Mouse (Mus musculus): Measurements from ENCODE around the gene Mogat1. TPM values are rescaled to one million over a fixed set of nuclear protein-coding genes. Genes with fewer than 3 reads are reported as not detected.
"Not testable (repeated sequence)": the region's sequence is repeated elsewhere in the genome, so short reads cannot be mapped to it uniquely, and the experiment has no call there.

Mogat1 gene
- total RNA-seq, 2 experiments from 2014 or later, result not detected

- ATAC-seq (replicated peaks; ENCODE audit: poor library complexity), result peak; percentile 76
These were observed 25.7 kb downstream of the Mogat1 start for GRCm38 (mm10) chr1:78536310-78537164.

- ATAC-seq (replicated peaks; ENCODE audit: poor library complexity), result peak; percentile 94
These were observed 26.8 kb downstream of the Mogat1 start for GRCm38 (mm10) chr1:78537494-78538010.

DNA sequence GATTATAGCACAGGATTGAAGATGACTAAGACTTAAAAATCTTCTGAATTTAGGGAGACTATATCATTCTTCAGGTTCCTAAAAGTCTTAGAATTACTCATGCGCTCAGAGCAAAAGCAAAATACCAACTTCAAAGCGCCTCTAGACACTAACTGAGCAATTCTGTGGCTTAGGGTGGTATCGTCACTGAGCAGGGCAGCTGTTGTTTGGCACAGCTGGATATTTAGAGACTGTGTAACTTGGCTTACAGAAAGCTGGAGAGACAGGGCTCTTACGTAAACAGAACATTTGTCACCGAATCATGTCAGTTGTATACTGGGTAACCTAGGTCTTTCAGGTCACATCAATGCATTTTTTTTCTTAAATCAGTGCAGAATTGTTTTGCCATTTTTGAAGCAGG lies 27.6 kb downstream of the Mogat1 start:
- ATAC-seq (replicated peaks; ENCODE audit: poor library complexity), result no peak

GRCm38 (mm10) chr1:78539166-78539565 lies 28.4 kb downstream of the Mogat1 start:
- ATAC-seq (replicated peaks; ENCODE audit: poor library complexity), result no peak

GRCm38 (mm10) chr1:78543631-78544030 lies 32.8 kb downstream of the Mogat1 start:
- not testable (repeated sequence) for ATAC-seq (replicated peaks; ENCODE audit: poor library complexity)

GRCm38 (mm10) chr1:78546258-78546657 lies 35.5 kb downstream of the Mogat1 start:
- ATAC-seq (replicated peaks; ENCODE audit: poor library complexity), result no peak

- ATAC-seq (replicated peaks; ENCODE audit: poor library complexity), result no peak
These were observed 38.2 kb downstream of the Mogat1 start for GRCm38 (mm10) chr1:78548961-78549360.

GRCm38 (mm10) chr1:78554012-78554666 lies 43.3 kb downstream of the Mogat1 start:
- ATAC-seq (replicated peaks; ENCODE audit: poor library complexity), result 0 out of 2 replicates have a peak, but pooled peaks have one; percentile 42

GRCm38 (mm10) chr1:78566963-78567362 lies 56.2 kb downstream of the Mogat1 start:
- no peak for ATAC-seq (replicated peaks; ENCODE audit: poor library complexity)

DNA sequence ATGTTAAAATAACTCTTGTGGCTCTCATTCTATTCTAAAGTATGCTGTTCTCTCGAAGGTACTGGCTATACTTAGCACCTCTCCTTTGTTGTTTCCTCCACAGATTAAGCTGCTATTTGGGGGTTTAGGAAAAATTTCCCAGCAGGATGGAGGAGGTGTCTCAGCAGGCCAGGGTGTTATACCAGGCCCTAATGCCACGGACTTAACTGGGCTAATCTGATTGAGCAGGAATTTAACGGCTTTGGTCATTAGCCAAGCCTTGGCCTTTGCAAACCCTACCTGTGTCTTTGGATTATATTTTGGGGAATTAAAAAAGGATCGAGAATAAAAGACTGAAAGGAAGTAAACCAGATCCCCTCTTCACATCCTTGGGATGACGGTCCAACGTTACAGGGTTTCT lies 56.6 kb downstream of the Mogat1 start:
- no peak for ATAC-seq (replicated peaks; ENCODE audit: poor library complexity)

DNA sequence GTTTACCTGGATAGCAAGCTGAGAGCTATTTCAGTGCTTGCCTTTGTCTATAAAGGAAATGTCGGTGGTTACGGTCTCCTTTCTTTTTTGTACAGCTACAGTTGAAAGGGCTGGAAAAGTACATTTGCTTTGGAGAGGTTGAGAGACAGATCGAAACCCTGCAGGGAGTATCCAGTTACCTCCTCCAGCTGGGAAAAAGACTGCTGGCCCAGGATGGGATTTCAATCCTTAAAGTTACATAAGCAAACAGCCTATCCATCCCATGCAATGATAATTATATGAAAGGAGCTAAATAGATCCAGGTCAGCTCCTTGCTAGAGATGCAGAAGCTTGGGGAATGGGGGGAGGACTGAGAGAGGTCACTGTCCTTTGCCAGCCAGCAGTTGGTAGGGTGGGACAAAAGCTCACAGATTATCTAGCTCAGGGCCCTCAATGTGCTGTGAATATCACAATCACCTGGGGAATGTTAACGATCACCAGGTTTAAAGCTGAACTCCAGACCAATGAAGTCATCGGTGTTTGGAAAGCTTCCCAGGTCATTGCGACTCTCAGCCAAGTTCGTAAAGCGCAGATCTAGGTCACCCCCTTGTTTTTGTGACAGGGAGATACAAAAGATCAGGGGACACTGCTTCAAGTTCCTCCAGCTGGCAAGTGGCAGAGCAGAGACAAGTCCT lies 57.2 kb downstream of the Mogat1 start:
- no peak for ATAC-seq (replicated peaks; ENCODE audit: poor library complexity)

GRCm38 (mm10) chr1:78569617-78570016 lies 58.8 kb downstream of the Mogat1 start:
- ATAC-seq (replicated peaks; ENCODE audit: poor library complexity), result no peak

DNA sequence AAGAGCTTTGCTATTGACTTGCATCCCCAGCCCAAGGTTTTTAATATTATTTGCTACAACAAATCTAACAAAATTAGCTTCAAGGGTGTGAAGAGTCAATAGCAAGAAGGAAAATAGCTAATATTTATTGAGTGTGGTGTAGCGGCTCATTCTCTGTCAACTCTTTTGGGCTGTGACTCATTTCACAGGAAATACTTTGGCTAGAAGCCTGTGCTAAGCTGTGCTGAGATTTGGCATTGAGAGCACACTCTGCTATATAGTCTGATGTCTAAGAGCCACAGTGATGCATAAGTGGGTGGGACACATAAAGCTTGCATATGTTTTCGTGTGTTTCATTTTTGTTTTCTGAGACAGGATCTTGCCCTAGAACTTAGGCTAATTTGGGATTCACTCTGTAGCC lies 74.3 kb downstream of the Mogat1 start:
- ATAC-seq (replicated peaks; ENCODE audit: poor library complexity), result no peak

GRCm38 (mm10) chr1:78586986-78587385 lies 76.2 kb downstream of the Mogat1 start:
- ATAC-seq (replicated peaks; ENCODE audit: poor library complexity), result no peak

Other genes starting within 250 kb of the Mogat1 start
- not detected in 2 replicates for gene Sgpp2, start 200.6 kb upstream of the Mogat1 start, total RNA-seq (2015)
- not detected in 2 replicates for gene Sgpp2, start 200.6 kb upstream of the Mogat1 start, total RNA-seq (2017)
- 92.8 and 136 TPM in 2 replicates for gene Farsb, start 22.1 kb upstream of the Mogat1 start, total RNA-seq (2015)
- gene Farsb, start 22.1 kb upstream of the Mogat1 start, total RNA-seq (2017), result 62.8 and 73.3 TPM in 2 replicates
- gene BC035947, start 1.2 kb downstream of the Mogat1 start, total RNA-seq (2015), result not detected in 2 replicates
- gene BC035947, start 1.2 kb downstream of the Mogat1 start, total RNA-seq (2017), result not detected in 2 replicates
- gene Acsl3, start 146.8 kb downstream of the Mogat1 start, total RNA-seq (2015), result 11.1 and 14.2 TPM in 2 replicates
- 37.3 and 55.9 TPM in 2 replicates for gene Acsl3, start 146.8 kb downstream of the Mogat1 start, total RNA-seq (2017)
- 6.2 and 7.3 TPM in 2 replicates for gene Utp14b, start 147.0 kb downstream of the Mogat1 start, total RNA-seq (2015)
- gene Utp14b, start 147.0 kb downstream of the Mogat1 start, total RNA-seq (2017), result 10.3 and 12.8 TPM in 2 replicates